Mouse (Mus musculus) intestine, postnatal 0 days (tissue): ENCODE measurements around the gene Rad51b. TPM values are rescaled to one million over a fixed set of nuclear protein-coding genes. Genes with fewer than 3 reads are reported as not detected.

ENCODE experiments used
- ATAC-seq: fragments of 200-750 bp; cut with Nextera tagmentation; 2 replicates; pipeline ENCODE4 v1.8.0; 2017; ENCODE audit warnings: mild to moderate bottlenecking, moderate TSS enrichment, moderate library complexity
- H3K27ac ChIP-seq: fragments of 300-500 bp; sonication (generic); 2 replicates; pipeline ENCODE4 v1.5.1; 2014; ENCODE audit warnings: mild to moderate bottlenecking, low read depth, low read length, moderate library complexity
- H3K27me3 ChIP-seq: fragments of 300-500 bp; sonication (generic); replicated peaks from 2 replicates; pipeline ENCODE4 v1.6.1; 2014; ENCODE audit warnings: low read length, mixed read lengths; ENCODE audit not compliant: control insufficient read depth, insufficient read depth
- H3K36me3 ChIP-seq: fragments of 300-500 bp; sonication (generic); 2 replicates; pipeline ENCODE4 v1.6.1; 2014; ENCODE audit warnings: mild to moderate bottlenecking, moderate library complexity; ENCODE audit not compliant: control insufficient read depth, insufficient read depth
- H3K4me1 ChIP-seq: fragments of 300-500 bp; sonication (generic); replicated peaks from 2 replicates; pipeline ENCODE4 v1.6.1; 2014; ENCODE audit warnings: antibody characterized with exemption, low read length, mixed read lengths; ENCODE audit not compliant: control insufficient read depth, insufficient read depth
- H3K4me2 ChIP-seq: fragments of 300-500 bp; sonication (generic); replicated peaks from 2 replicates; pipeline ENCODE4 v1.6.1; 2014; ENCODE audit warnings: low read depth, mild to moderate bottlenecking, moderate library complexity
- H3K4me3 ChIP-seq: fragments of 300-500 bp; sonication (generic); 2 replicates; pipeline ENCODE4 v1.5.1; 2014; ENCODE audit warnings: low read depth, low read length
- H3K9ac ChIP-seq: fragments of 300-500 bp; sonication (generic); 2 replicates; pipeline ENCODE4 v1.6.1; 2014; ENCODE audit warnings: mild to moderate bottlenecking, low read depth, low read length
- H3K9me3 ChIP-seq: fragments of 300-500 bp; sonication (generic); 2 replicates; pipeline ENCODE4 v1.6.1; 2016; ENCODE audit warnings: mixed run types; ENCODE audit not compliant: control insufficient read depth
- CTCF ChIP-seq: sonication (generic); IDR thresholded peaks from 2 replicates; pipeline ENCODE4 v1.5.1; 2016; ENCODE audit warnings: low read depth, mild to moderate bottlenecking, control low read depth, antibody characterized with exemption, moderate library complexity
- WGBS: fragments of 180-500 bp; shearing (Covaris S2); extraction: QIAGEN DNeasy Blood & Tissue Kit; methylation state at CpG from one replicate; pipeline ENCODE4 v1.1.7; 2014; 5-methylcytosine and 5-hydroxymethylcytosine counted together
- polyA plus RNA-seq: library from polyadenylated mRNA; unstranded; fragments of >200 nt; fragmentation: Nextera tagmentation; extraction: Ambion mirVana; gene quantifications from 2 replicates; pipeline ENCODE4 v1.2.1, GENCODE M21; 2015

The Rad51b gene
- 1.3 and 1.9 TPM in 2 replicates for polyA plus RNA-seq

- peak within 1 kb of the TSS; percentile 67 for H3K4me2 ChIP-seq
- H3K27ac ChIP-seq: peak within 1 kb of the TSS; percentile 61
- H3K9ac ChIP-seq: peak within 1 kb of the TSS; percentile 65
- no peaks in the 10 kb centered on the region for H3K27me3 ChIP-seq
- no peak for TF ChIP-seq CTCF
- H3K36me3 ChIP-seq: peaks cover 5% of the 10 kb centered on the region; the same call in 1 of the 2 replicates
- no peaks in the 10 kb centered on the region for H3K9me3 ChIP-seq
- ATAC-seq: peak; percentile 74
- WGBS: under 1% methylated on average over 21 of the region's 21 CpGs
- H3K4me3 ChIP-seq: peak within 1 kb of the TSS; percentile 81
- H3K4me1 ChIP-seq: no peaks in the 10 kb centered on the region
Measured at GRCm38 (mm10) chr12:79297121-79297576, at the start of gene Rad51b. TSS of gene Rad51b (plus strand) at chr12:79297282.

DNA sequence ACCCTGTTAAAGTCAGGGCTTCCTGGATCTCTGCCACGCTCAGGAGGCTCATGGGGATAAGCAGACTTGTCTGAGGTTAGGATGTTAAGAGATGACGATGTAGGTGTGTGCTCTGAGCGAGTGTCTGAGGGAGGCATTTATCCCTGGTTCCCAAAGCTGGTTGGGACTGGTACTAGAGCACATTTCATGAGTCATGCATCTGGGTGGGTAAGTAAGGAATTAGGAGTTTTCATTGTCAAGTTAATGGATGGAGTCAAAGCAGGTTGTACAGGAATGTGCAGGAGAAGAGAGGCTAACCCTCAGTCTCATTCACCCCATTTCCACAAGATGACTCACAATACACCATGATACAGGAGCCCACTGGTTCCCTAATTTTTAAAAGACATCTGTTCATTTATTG is 49.0 kb upstream of the Rad51b start:
- TF ChIP-seq CTCF: no peak
- Histone ChIP-seq H3K27ac (no peak overlapping the region), H3K27me3 (no peaks in the 10 kb centered on the region), H3K36me3 (peaks cover 86% of the 10 kb centered on the region), H3K9ac (no peak overlapping the region), H3K4me2 (no peak overlapping the region), H3K9me3 (no peaks in the 10 kb centered on the region), H3K4me1 (no peaks in the 10 kb centered on the region), H3K4me3 (no peak overlapping the region)
- 91% methylated on average over 3 of the region's 3 CpGs for WGBS
- no peak for ATAC-seq

DNA sequence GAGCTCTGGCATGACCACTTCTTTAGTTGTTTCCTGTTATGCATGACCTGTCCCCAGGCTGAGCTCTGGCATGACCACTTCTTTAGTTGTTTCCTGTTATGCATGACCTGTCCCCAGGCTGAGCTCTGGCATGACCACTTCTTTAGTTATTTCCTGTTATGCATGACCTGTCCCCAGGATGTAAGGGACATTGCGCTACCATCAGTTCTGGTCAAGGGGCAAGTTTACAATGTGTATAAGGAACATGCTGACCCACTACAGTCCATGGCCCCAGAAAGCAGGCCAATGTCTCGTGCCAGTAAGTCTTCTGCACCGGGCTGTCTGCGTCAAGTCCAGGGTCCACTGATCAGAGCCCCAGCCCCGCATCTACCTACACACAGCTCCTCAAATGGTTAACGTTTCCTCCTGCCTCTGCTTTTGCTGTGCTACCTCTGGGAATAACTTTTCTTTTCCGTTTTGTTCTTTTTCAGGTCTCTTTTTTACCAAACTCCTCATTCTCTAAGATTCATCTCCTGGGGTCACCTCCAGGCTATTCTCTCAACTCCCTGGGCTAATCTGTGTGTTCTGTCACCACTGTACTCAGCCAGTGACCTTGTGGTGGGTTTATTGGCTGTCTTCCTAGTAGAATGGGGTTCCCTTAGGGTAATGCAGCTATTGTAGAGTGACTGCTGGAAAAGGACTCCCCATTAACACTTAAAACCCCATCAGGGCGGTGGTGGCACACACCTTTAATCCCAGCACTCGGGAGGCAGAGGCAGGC is 43.6 kb upstream of the Rad51b start:
- 0 out of 2 replicates have a peak overlapping the region, but pooled peaks have one; percentile 35 for H3K27ac ChIP-seq
- no peak overlapping the region for H3K4me3 ChIP-seq
- no peak overlapping the region for H3K4me2 ChIP-seq
- peak; percentile 61 for ATAC-seq
- TF ChIP-seq CTCF: no peak
- no peaks in the 10 kb centered on the region for H3K4me1 ChIP-seq
- no peaks in the 10 kb centered on the region for H3K9me3 ChIP-seq
- WGBS: 90% methylated on average over 9 of the region's 9 CpGs
- H3K9ac ChIP-seq: no peak overlapping the region
- peaks cover 81% of the 10 kb centered on the region for H3K36me3 ChIP-seq
- no peaks in the 10 kb centered on the region for H3K27me3 ChIP-seq

DNA sequence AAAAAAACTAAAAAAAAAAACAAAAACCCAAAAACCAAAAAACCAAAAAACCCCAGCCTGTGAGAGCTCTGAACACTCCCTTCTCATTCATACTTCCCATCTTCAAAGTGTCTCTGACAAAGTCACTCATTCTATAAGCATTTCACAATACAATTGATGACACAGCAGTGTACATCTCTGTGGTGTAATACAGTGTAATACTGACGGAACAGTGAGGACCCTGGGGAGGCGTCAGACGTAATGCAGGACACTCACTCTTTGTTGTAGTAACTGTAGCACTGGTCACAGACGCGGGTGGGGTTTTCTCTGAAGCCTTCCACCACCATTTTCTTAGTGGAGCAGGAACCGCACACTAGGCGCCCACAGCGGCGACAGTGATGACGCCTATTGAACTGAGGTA is 42.1 kb upstream of the Rad51b start:
- Histone ChIP-seq H3K4me3 (no peak overlapping the region), H3K27me3 (no peaks in the 10 kb centered on the region), H3K9me3 (no peaks in the 10 kb centered on the region), H3K4me1 (no peaks in the 10 kb centered on the region), H3K9ac (no peak overlapping the region), H3K27ac (no peak overlapping the region), H3K36me3 (peaks cover 78% of the 10 kb centered on the region), H3K4me2 (no peak overlapping the region)
- no peak for TF ChIP-seq CTCF
- 95% methylated on average over 10 of the region's 10 CpGs for whole genome bisulfite sequencing
- ATAC-seq: no peak

- peaks cover 83% of the 10 kb centered on the region for H3K36me3 ChIP-seq
- H3K9ac ChIP-seq: no peak overlapping the region
- H3K4me1 ChIP-seq: no peaks in the 10 kb centered on the region
- H3K4me3 ChIP-seq: no peak overlapping the region
- no peak for TF ChIP-seq CTCF
- H3K27ac ChIP-seq: no peak overlapping the region
- no peaks in the 10 kb centered on the region for H3K27me3 ChIP-seq
- WGBS: 94% methylated on average over 2 of the region's 2 CpGs
- no peak for ATAC-seq
- no peak overlapping the region for H3K4me2 ChIP-seq
- H3K9me3 ChIP-seq: no peaks in the 10 kb centered on the region
Measured at GRCm38 (mm10) chr12:79260154-79260553, 36.9 kb upstream of the Rad51b start.

- no peak overlapping the region for H3K4me2 ChIP-seq
Measured at GRCm38 (mm10) chr12:79261035-79261434, 36.0 kb upstream of the Rad51b start.

More at GRCm38 (mm10) chr12:79261035-79261434, 36.0 kb upstream of the Rad51b start:
- H3K4me1 ChIP-seq: no peaks in the 10 kb centered on the region
- WGBS: 51% methylated on average over 5 of the region's 5 CpGs
- no peaks in the 10 kb centered on the region for H3K27me3 ChIP-seq
- ATAC-seq: no peak
- H3K9ac ChIP-seq: no peak overlapping the region
- no peak overlapping the region for H3K4me3 ChIP-seq
- no peak overlapping the region for H3K27ac ChIP-seq
- TF ChIP-seq CTCF: peak; percentile 65
- no peaks in the 10 kb centered on the region for H3K9me3 ChIP-seq
- H3K36me3 ChIP-seq: peaks cover 85% of the 10 kb centered on the region
